Mouse (Mus musculus): ENCODE measurements around the gene Tnpo1. TPM values are rescaled to one million over a fixed set of nuclear protein-coding genes. Genes with fewer than 3 reads are reported as not detected.

Gene Tnpo1
- polyA plus RNA-seq, 1 experiment, result 44.1 TPM

DNA sequence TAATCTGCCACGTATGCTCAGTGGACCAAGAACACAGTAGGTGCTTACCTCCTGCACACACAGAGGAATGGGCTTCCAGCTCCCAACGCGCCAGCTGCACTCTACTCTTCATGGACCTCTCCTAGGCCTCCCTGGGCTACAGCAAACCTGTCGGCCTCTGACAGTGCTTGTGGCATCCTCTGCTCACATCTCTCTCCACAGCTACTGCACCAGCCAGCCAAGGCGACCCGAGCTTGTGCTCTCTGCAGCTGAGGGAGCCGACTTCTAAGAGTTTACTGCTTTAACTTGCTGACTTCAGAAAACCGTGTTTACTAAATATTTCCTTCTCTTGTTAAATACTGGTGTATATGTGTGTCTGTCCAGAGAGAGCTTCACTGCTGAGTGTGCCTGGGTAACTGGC lies 6.5 kb downstream of the Tnpo1 start:
- H3K79me3 ChIP-seq (ENCODE audit: low read depth), result peaks cover 96% of the 10 kb centered on the region
- no peak for TF ChIP-seq MYOD1 (IDR thresholded peaks at IDR 0.05; ENCODE audit: control insufficient read depth, insufficient read length, low read depth)
- no peak for TF ChIP-seq FOSL1 (IDR thresholded peaks at IDR 0.05; ENCODE audit: insufficient read depth, low read length, poor library complexity, severe bottlenecking)
- no peak for TF ChIP-seq CTCF (IDR thresholded peaks at IDR 0.05; ENCODE audit: control insufficient read depth, insufficient read depth, insufficient read length)
- no peak for TF ChIP-seq USF1 (IDR thresholded peaks at IDR 0.05; ENCODE audit: low read depth)
- no peak for TF ChIP-seq CEBPB (IDR thresholded peaks at IDR 0.05; ENCODE audit: low read depth)
- no peak for TF ChIP-seq MYOG (IDR thresholded peaks at IDR 0.05; ENCODE audit: control insufficient read depth, extremely low read depth, insufficient read length)
- no peak for TF ChIP-seq MAX (IDR thresholded peaks at IDR 0.05)
- H3K36me3 ChIP-seq (ENCODE audit: control insufficient read depth, insufficient read depth), result peaks cover 40% of the 10 kb centered on the region
- H3K79me2 ChIP-seq (ENCODE audit: control insufficient read depth, insufficient read depth), result peaks cover 100% of the 10 kb centered on the region
- no peak overlapping the region for H3ac ChIP-seq (ENCODE audit: control insufficient read depth, insufficient read length, low read depth)
- H3K4me3 ChIP-seq (ENCODE audit: insufficient read depth, poor library complexity, severe bottlenecking), result no peak overlapping the region
- no peaks in the 10 kb centered on the region for H3K27me3 ChIP-seq (ENCODE audit: control insufficient read depth, insufficient read depth, insufficient read length)

DNA sequence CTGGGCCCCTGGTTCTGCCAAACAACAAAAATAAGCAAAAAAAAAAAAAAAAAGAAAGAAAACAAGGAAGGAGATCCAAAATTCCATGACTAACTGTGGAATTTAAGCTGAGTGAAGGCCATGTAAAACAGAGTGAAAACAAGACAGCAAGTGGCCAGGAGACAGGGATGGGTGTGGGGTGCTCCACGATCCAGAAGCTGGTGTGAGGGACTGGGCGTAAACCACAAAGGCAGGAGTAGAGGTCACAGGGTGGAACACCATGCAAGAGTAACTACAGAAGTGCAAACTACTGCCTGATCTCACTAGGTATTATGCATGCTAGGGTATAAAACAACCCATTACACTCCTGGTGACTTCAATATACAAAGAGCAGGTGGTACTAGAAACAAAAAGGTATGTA lies 8.3 kb downstream of the Tnpo1 start:
- Histone ChIP-seq H3K79me3 (ENCODE audit: low read depth) (peaks cover 96% of the 10 kb centered on the region), H3K4me3 (ENCODE audit: insufficient read depth, poor library complexity, severe bottlenecking) (no peak overlapping the region), H3ac (ENCODE audit: control insufficient read depth, insufficient read length, low read depth) (no peak overlapping the region), H3K36me3 (ENCODE audit: control insufficient read depth, insufficient read depth) (peaks cover 32% of the 10 kb centered on the region), H3K27me3 (ENCODE audit: control insufficient read depth, insufficient read depth, insufficient read length) (no peaks in the 10 kb centered on the region), H3K79me2 (ENCODE audit: control insufficient read depth, insufficient read depth) (peaks cover 100% of the 10 kb centered on the region)
- TF ChIP-seq MYOD1 (IDR thresholded peaks at IDR 0.05; ENCODE audit: control insufficient read depth, insufficient read length, low read depth), result no peak
- no peak for TF ChIP-seq CEBPB (IDR thresholded peaks at IDR 0.05; ENCODE audit: low read depth)
- no peak for TF ChIP-seq USF1 (IDR thresholded peaks at IDR 0.05; ENCODE audit: low read depth)
- no peak for TF ChIP-seq FOSL1 (IDR thresholded peaks at IDR 0.05; ENCODE audit: insufficient read depth, low read length, poor library complexity, severe bottlenecking)
- TF ChIP-seq CTCF (IDR thresholded peaks at IDR 0.05; ENCODE audit: control insufficient read depth, insufficient read depth, insufficient read length), result no peak
- TF ChIP-seq MYOG (IDR thresholded peaks at IDR 0.05; ENCODE audit: control insufficient read depth, extremely low read depth, insufficient read length), result no peak

DNA sequence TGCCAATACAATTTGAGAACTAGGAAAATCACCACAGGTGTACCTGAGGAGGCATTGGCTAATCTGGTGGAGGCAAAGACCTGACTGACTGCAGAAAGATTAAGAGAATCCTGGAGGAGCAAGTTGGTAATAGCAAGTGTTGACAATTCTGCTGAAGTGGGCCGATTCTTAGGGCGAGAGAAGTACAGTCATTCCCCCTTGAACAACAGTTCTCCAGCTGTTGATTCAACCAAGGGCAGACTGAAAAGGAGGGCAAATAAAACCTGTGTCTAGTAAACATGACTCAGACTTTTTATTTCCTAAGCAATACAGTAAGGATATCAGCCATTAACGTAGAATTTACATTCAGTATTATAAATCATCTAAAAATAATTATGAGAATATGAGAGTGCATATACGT lies 10.6 kb downstream of the Tnpo1 start:
- H3K36me3 ChIP-seq (ENCODE audit: control insufficient read depth, insufficient read depth), result peaks cover 13% of the 10 kb centered on the region
- H3K27me3 ChIP-seq (ENCODE audit: control insufficient read depth, insufficient read depth, insufficient read length), result no peaks in the 10 kb centered on the region
- H3K4me3 ChIP-seq (ENCODE audit: insufficient read depth, poor library complexity, severe bottlenecking), result no peak overlapping the region
- TF ChIP-seq MYOD1 (IDR thresholded peaks at IDR 0.05; ENCODE audit: control insufficient read depth, insufficient read length, low read depth) (no peak), CEBPB (IDR thresholded peaks at IDR 0.05; ENCODE audit: low read depth) (no peak), USF1 (IDR thresholded peaks at IDR 0.05; ENCODE audit: low read depth) (no peak), MYOG (IDR thresholded peaks at IDR 0.05; ENCODE audit: control insufficient read depth, extremely low read depth, insufficient read length) (no peak), FOSL1 (IDR thresholded peaks at IDR 0.05; ENCODE audit: insufficient read depth, low read length, poor library complexity, severe bottlenecking) (no peak), CTCF (IDR thresholded peaks at IDR 0.05; ENCODE audit: control insufficient read depth, insufficient read depth, insufficient read length) (no peak), MAX (IDR thresholded peaks at IDR 0.05) (no peak)
- H3ac ChIP-seq (ENCODE audit: control insufficient read depth, insufficient read length, low read depth), result no peak overlapping the region
- peaks cover 96% of the 10 kb centered on the region for H3K79me3 ChIP-seq (ENCODE audit: low read depth)
- peaks cover 100% of the 10 kb centered on the region for H3K79me2 ChIP-seq (ENCODE audit: control insufficient read depth, insufficient read depth)

DNA sequence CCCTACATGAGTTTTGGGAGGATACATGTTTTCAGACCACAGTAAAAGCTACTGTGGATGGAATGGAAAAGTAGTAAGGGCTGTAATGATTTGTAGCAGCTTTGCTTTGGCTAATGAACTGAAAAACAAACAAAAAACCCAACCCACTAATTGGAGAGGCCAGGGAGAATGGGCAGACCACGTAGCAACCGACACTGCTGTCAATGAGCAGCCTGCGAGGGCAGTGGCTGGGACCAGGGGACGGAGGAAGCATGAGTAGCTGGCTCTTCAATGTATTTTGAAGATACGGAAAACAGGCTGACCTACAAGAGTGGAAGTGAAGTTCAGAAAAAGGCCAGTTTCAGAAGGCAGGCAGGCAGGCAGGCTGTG lies 11.4 kb downstream of the Tnpo1 start:
- Histone ChIP-seq H3ac (ENCODE audit: control insufficient read depth, insufficient read length, low read depth) (no peak overlapping the region), H3K79me2 (ENCODE audit: control insufficient read depth, insufficient read depth) (peaks cover 100% of the 10 kb centered on the region), H3K36me3 (ENCODE audit: control insufficient read depth, insufficient read depth) (peaks cover 10% of the 10 kb centered on the region), H3K79me3 (ENCODE audit: low read depth) (peaks cover 96% of the 10 kb centered on the region), H3K4me3 (ENCODE audit: insufficient read depth, poor library complexity, severe bottlenecking) (no peak overlapping the region), H3K27me3 (ENCODE audit: control insufficient read depth, insufficient read depth, insufficient read length) (no peaks in the 10 kb centered on the region)
- TF ChIP-seq MYOG (IDR thresholded peaks at IDR 0.05; ENCODE audit: control insufficient read depth, extremely low read depth, insufficient read length), result no peak
- no peak for TF ChIP-seq MAX (IDR thresholded peaks at IDR 0.05)

DNA sequence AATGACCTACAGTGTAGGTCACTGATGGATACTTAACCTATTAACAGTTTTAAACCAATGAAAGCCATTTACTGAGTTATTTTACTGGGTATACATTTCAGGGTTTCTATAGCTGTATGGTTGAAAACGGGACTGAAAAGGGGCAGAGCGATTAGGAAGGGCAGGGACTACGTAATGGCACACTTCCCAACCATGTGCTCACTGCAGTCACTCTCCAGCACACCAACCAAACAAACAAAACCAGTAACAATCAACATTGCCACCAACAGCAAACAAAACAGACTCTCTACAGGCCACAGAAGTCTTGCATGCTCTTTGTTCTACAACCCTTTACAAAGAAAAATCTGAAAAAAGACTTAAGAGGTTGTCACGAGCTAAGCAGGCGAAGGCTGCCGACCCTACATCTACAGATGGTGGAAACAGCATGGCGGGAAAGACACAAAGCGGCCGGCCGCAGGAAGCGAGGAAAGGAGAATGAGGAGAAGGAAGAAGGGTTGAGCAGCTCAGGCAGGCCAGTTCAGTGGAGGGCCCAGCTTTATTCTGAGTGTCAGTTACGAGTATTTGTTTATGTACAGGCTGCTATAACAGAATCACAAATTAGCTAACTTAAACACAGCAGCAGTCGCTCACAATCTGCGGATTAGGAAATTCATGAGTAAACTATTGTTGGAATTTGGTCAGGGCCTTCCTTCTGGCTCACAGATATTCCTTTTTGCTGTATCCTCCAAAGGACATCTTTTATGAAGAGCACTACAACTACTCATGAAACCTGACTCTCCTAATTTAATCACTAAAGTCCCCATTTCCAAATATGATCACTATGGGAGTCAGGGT lies 12.0 kb downstream of the Tnpo1 start:
- Histone ChIP-seq H3K27me3 (ENCODE audit: control insufficient read depth, insufficient read depth, insufficient read length) (no peaks in the 10 kb centered on the region), H3K36me3 (ENCODE audit: control insufficient read depth, insufficient read depth) (peaks cover 8% of the 10 kb centered on the region), H3K79me2 (ENCODE audit: control insufficient read depth, insufficient read depth) (peaks cover 100% of the 10 kb centered on the region), H3ac (ENCODE audit: control insufficient read depth, insufficient read length, low read depth) (no peak overlapping the region), H3K4me3 (ENCODE audit: insufficient read depth, poor library complexity, severe bottlenecking) (no peak overlapping the region), H3K79me3 (ENCODE audit: low read depth) (peaks cover 97% of the 10 kb centered on the region)
- no peak for TF ChIP-seq CTCF (IDR thresholded peaks at IDR 0.05; ENCODE audit: control insufficient read depth, insufficient read depth, insufficient read length)
- TF ChIP-seq CEBPB (IDR thresholded peaks at IDR 0.05; ENCODE audit: low read depth), result no peak
- TF ChIP-seq MAX (IDR thresholded peaks at IDR 0.05), result no peak
- no peak for TF ChIP-seq FOSL1 (IDR thresholded peaks at IDR 0.05; ENCODE audit: insufficient read depth, low read length, poor library complexity, severe bottlenecking)
- TF ChIP-seq USF1 (IDR thresholded peaks at IDR 0.05; ENCODE audit: low read depth), result no peak
- no peak for TF ChIP-seq MYOD1 (IDR thresholded peaks at IDR 0.05; ENCODE audit: control insufficient read depth, insufficient read length, low read depth)
- no peak for TF ChIP-seq MYOG (IDR thresholded peaks at IDR 0.05; ENCODE audit: control insufficient read depth, extremely low read depth, insufficient read length)

DNA sequence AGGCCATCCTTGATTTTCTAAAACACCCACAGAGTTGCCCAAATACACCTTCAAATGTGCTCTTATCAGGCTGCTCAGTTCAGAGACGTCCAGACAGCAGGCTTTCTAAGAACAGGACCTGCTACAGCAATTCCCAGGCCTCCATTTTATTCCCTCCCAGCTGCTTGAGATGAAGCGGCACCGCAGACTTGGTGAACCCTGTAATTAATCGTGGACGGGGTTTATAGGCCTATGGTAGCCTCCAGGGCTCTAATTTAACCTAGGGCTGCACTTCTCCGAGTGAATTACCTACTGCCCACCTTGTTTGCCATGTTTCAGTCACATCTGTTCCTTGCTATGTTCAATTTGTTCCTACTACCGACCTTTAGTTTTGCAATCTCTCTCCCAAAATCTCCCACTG lies 13.0 kb downstream of the Tnpo1 start:
- Histone ChIP-seq H3K27me3 (ENCODE audit: control insufficient read depth, insufficient read depth, insufficient read length) (no peaks in the 10 kb centered on the region), H3K36me3 (ENCODE audit: control insufficient read depth, insufficient read depth) (peaks cover 8% of the 10 kb centered on the region), H3K79me3 (ENCODE audit: low read depth) (peaks cover 95% of the 10 kb centered on the region), H3K4me3 (ENCODE audit: insufficient read depth, poor library complexity, severe bottlenecking) (no peak overlapping the region), H3K79me2 (ENCODE audit: control insufficient read depth, insufficient read depth) (peaks cover 100% of the 10 kb centered on the region), H3ac (ENCODE audit: control insufficient read depth, insufficient read length, low read depth) (no peak overlapping the region)
- TF ChIP-seq FOSL1 (IDR thresholded peaks at IDR 0.05; ENCODE audit: insufficient read depth, low read length, poor library complexity, severe bottlenecking), result no peak
- TF ChIP-seq MAX (IDR thresholded peaks at IDR 0.05), result no peak
- TF ChIP-seq CTCF (IDR thresholded peaks at IDR 0.05; ENCODE audit: control insufficient read depth, insufficient read depth, insufficient read length), result no peak
- no peak for TF ChIP-seq MYOD1 (IDR thresholded peaks at IDR 0.05; ENCODE audit: control insufficient read depth, insufficient read length, low read depth)
- no peak for TF ChIP-seq MYOG (IDR thresholded peaks at IDR 0.05; ENCODE audit: control insufficient read depth, extremely low read depth, insufficient read length)
